Mouse (Mus musculus) hindbrain, postnatal 0 days (tissue): ENCODE data around the gene Tcp11l1. TPM values are rescaled to one million over a fixed set of nuclear protein-coding genes. Genes with fewer than 3 reads are reported as not detected.

ENCODE experiments used
- ATAC-seq: fragments of 200-750 bp; cut with Nextera tagmentation; 2 replicates; pipeline ENCODE4 v1.8.0; 2017; ENCODE audit warnings: mild to moderate bottlenecking, moderate TSS enrichment, moderate library complexity
- DNase-seq: peaks from one replicate; pipeline ENCODE4 v3.0.0-alpha.2; 2015; ENCODE audit warnings: low spot score
- H3K27ac ChIP-seq: fragments of 300-500 bp; sonication (generic); 2 replicates; pipeline ENCODE4 v1.5.1; 2014; ENCODE audit warnings: mild to moderate bottlenecking
- H3K27me3 ChIP-seq: fragments of 300-500 bp; sonication (generic); 2 replicates; pipeline ENCODE4 v1.6.1; 2014; ENCODE audit warnings: low read length, mixed read lengths; ENCODE audit not compliant: insufficient read depth
- H3K36me3 ChIP-seq: fragments of 300-500 bp; sonication (generic); 2 replicates; pipeline ENCODE4 v1.6.1; 2014; ENCODE audit warnings: low read length, mixed read lengths; ENCODE audit not compliant: insufficient read depth
- H3K4me1 ChIP-seq: fragments of 300-500 bp; sonication (generic); 2 replicates; pipeline ENCODE4 v1.6.1; 2014; ENCODE audit warnings: antibody characterized with exemption, low read length, mixed read lengths; ENCODE audit not compliant: insufficient read depth
- H3K4me2 ChIP-seq: fragments of 300-500 bp; sonication (generic); 2 replicates; pipeline ENCODE4 v1.6.1; 2014; ENCODE audit warnings: low read depth, mild to moderate bottlenecking, low read length, moderate library complexity, mixed read lengths
- H3K4me3 ChIP-seq: fragments of 300-500 bp; sonication (generic); 2 replicates; pipeline ENCODE4 v1.5.1; 2014; ENCODE audit warnings: low read length
- H3K9ac ChIP-seq: fragments of 300-500 bp; sonication (generic); replicated peaks from 2 replicates; pipeline ENCODE4 v1.6.1; 2014; ENCODE audit warnings: mild to moderate bottlenecking, low read length, moderate library complexity, mixed read lengths
- H3K9me3 ChIP-seq: fragments of 300-500 bp; sonication (generic); 2 replicates; pipeline ENCODE4 v1.6.1; 2016; ENCODE audit warnings: low read length, mixed read lengths
- CTCF ChIP-seq: IDR thresholded peaks from 2 replicates; pipeline ENCODE4 v1.5.1; 2016; ENCODE audit warnings: antibody characterized with exemption, control low read depth, low read depth
- WGBS: fragments of 180-500 bp; shearing (Covaris S2); extraction: QIAGEN DNeasy Blood & Tissue Kit; methylation state at CpG from one replicate; pipeline ENCODE4 v1.1.7; 2014; 5-methylcytosine and 5-hydroxymethylcytosine counted together
- polyA plus RNA-seq: library from polyadenylated mRNA; unstranded; fragments of >200 nt; fragmentation: Nextera tagmentation; extraction: Ambion mirVana; gene quantifications from 2 replicates; pipeline ENCODE4 v1.2.1, GENCODE M21; 2015
- total RNA-seq: library from RNA; depleted of rRNA; stranded (reverse); fragments of >200 nt; gene quantifications from 2 replicates; pipeline ENCODE4 v1.2.3, GENCODE M21; 2014

Tcp11l1 gene
- total and polyA plus RNA-seq, 2 experiments from 2014 or later = 27.0 to 64.2 TPM

DNA sequence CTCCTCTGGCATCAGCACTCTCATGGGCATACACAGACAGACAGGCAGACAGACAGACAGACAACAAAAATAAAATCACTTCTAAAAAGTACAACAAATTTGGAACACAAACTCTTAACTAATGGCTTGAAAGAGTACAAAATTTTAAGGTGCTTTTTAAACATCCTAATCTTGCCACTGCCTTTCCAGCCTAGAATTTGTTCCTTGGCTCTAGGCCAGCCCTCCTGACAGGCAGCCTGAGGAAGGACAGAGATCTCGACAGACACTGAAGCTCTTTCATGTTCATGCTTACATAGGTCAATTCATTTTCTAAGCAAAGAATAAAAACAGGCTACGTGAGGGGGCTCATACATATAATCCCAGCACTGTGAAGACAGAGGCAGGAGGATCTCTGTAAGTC, 19.4 kb downstream of the Tcp11l1 start:
- Histone ChIP-seq H3K27ac (no peak overlapping the region), H3K4me3 (no peak overlapping the region), H3K9ac (no peak overlapping the region), H3K27me3 (no peaks in the 10 kb centered on the region), H3K36me3 (peaks cover 7% of the 10 kb centered on the region; the same call in 1 of the 2 replicates), H3K4me2 (no peak overlapping the region), H3K9me3 (no peaks in the 10 kb centered on the region), H3K4me1 (no peaks in the 10 kb centered on the region)
- 50% methylated on average over 2 of the region's 2 CpGs for whole genome bisulfite sequencing
- no peak for TF ChIP-seq CTCF
- no peak for ATAC-seq
- DNase-seq = no peak

DNA sequence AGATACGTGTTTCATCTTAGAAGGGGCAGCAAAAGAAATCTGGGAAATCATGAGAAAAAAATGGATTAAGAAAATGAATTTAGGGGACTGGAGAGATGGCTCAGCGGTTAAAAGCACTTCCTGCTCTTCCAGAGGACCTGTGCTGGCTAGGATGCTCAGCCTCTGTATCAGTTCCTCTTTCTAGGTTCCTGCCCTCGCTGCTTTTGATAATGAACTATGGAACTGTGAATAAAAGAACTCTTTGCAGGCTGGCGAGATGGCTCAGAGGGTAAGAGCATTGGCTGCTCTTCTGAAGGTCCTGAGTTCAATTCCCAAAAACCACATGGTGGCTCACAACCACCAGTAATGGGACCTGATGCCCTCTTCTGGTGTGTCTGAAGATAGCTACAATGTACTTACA, 21.2 kb downstream of the Tcp11l1 start:
- TF ChIP-seq CTCF = no peak
- Histone ChIP-seq H3K9me3 (no peaks in the 10 kb centered on the region), H3K4me1 (no peaks in the 10 kb centered on the region), H3K9ac (no peak overlapping the region), H3K27ac (no peak overlapping the region), H3K27me3 (no peaks in the 10 kb centered on the region), H3K4me2 (no peak overlapping the region), H3K36me3 (0 out of 2 replicates have a peak, but pooled peaks cover 4% of the 10 kb centered on the region), H3K4me3 (no peak overlapping the region)
- WGBS = 82% methylated on average over 4 of the region's 4 CpGs
- no peak for DNase-seq
- ATAC-seq = no peak

- peaks cover 12% of the 10 kb centered on the region; the same call in 1 of the 2 replicates for H3K36me3 ChIP-seq
- no peaks in the 10 kb centered on the region for H3K27me3 ChIP-seq
- no peak overlapping the region for H3K4me3 ChIP-seq
- no peaks in the 10 kb centered on the region for H3K9me3 ChIP-seq
- no peak overlapping the region for H3K9ac ChIP-seq
- WGBS = 59% methylated on average over 8 of the region's 8 CpGs
- no peaks in the 10 kb centered on the region for H3K4me1 ChIP-seq
- H3K27ac ChIP-seq = no peak overlapping the region
- no peak overlapping the region for H3K4me2 ChIP-seq
- ATAC-seq (no peak), DNase-seq (no peak)
- TF ChIP-seq CTCF = no peak
Observed at GRCm38 (mm10) chr2:104688724-104689123, 23.2 kb downstream of the Tcp11l1 start.

DNA sequence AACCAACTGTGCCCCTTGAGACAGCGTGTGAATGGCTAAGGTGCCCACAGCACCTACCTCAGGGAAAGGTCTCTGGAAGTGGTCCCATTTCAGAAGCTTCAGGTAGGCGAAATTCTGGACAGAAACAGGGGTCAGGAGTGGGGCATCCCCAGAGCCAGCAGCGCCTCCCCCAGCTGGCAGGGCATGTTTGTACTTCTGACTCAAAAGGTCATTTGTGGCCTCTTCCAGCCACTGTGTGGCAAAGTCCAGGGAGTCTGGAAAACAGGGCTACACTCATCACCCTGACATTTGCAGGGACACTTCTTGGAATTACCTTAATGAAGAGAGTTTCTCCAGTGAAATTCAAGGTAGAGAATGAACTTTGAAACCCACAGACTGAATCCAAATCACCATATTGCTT, 23.6 kb downstream of the Tcp11l1 start:
- Histone ChIP-seq H3K9me3 (no peaks in the 10 kb centered on the region), H3K4me2 (no peak overlapping the region), H3K9ac (no peak overlapping the region), H3K36me3 (peaks cover 15% of the 10 kb centered on the region; the same call in 1 of the 2 replicates), H3K27ac (no peak overlapping the region), H3K27me3 (no peaks in the 10 kb centered on the region), H3K4me3 (no peak overlapping the region), H3K4me1 (no peaks in the 10 kb centered on the region)
- TF ChIP-seq CTCF = no peak
- ATAC-seq (no peak), DNase-seq (no peak)
- WGBS = 94% methylated on average over 3 of the region's 3 CpGs

DNA sequence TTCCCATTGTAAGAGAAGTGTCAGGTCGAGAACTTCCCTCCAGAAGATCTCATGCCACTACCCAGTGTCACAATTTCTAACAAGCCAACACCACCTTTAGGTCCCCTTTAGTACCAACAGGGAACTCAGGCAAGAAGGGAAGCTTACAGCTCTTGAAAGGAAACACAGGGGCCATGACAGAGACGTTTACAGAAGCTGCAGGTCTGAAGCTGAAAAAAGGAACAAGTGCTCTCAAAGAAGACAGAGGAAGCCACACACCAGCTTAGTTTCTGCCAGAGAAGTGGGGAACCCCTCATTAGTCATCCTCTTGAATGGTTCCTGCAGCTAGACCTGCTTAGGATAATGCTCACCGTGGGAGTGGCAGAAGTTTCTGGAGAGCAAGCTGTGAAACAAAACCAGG, 24.7 kb downstream of the Tcp11l1 start:
- ATAC-seq (no peak), DNase-seq (no peak)
- TF ChIP-seq CTCF = no peak
- H3K27me3 ChIP-seq = no peaks in the 10 kb centered on the region
- no peaks in the 10 kb centered on the region for H3K9me3 ChIP-seq
- H3K4me3 ChIP-seq = no peak overlapping the region
- no peak overlapping the region for H3K27ac ChIP-seq
- 69% methylated on average over 3 of the region's 3 CpGs for WGBS
- H3K4me2 ChIP-seq = no peak overlapping the region
- H3K4me1 ChIP-seq = no peaks in the 10 kb centered on the region
- H3K36me3 ChIP-seq = peaks cover 15% of the 10 kb centered on the region; the same call in 1 of the 2 replicates
- no peak overlapping the region for H3K9ac ChIP-seq

DNA sequence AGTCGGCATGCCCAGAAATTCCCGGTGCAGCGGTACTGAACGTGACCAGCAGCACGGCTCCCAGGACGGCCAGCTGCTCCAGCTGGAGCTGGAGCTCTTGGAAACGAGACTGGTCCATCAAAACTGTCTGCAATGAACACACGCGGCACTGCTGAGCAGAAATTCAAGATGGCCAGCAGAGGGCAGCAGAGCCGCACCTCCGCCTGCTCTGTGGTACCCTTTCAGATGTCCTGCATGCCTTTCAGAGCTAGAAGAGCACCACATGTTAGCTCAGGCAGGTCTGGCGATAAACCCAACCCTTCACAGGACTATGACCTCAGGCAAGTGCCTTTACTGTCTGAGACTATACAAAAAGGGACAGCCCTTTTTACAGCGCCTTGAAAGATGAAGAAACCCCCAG, 26.6 kb downstream of the Tcp11l1 start:
- Histone ChIP-seq H3K27ac (no peak overlapping the region), H3K4me1 (no peaks in the 10 kb centered on the region), H3K27me3 (no peaks in the 10 kb centered on the region), H3K9ac (no peak overlapping the region), H3K36me3 (peaks cover 27% of the 10 kb centered on the region; the same call in 1 of the 2 replicates), H3K4me3 (no peak overlapping the region), H3K9me3 (no peaks in the 10 kb centered on the region), H3K4me2 (no peak overlapping the region)
- 7% methylated on average over 13 of the region's 13 CpGs for WGBS
- ATAC-seq (peak; percentile 93), DNase-seq (peak; percentile 91)
- peak; percentile 99 for TF ChIP-seq CTCF

DNA sequence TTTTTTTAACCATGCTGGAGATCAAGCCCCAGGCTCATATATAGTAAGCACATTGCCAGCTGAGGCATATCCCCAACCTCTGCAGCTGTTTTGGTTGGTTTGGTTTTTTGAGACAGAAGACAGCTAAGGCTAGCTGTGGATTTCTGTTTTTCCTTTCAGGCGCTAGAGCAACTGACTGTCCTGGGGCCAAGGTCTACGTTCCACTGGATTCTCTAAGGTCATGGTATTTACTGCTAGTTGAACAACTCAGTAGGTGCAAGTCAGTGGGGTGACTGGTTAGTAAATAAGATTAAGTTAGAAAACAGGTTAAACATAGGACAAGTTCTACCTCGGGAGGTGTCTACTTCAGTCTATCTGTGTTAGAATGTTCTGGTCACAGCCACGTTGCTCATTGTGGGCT, 27.2 kb downstream of the Tcp11l1 start:
- Histone ChIP-seq H3K9me3 (no peaks in the 10 kb centered on the region), H3K4me2 (no peak overlapping the region), H3K27ac (no peak overlapping the region), H3K4me3 (no peak overlapping the region), H3K27me3 (no peaks in the 10 kb centered on the region), H3K36me3 (peaks cover 33% of the 10 kb centered on the region; the same call in 1 of the 2 replicates), H3K4me1 (no peaks in the 10 kb centered on the region), H3K9ac (no peak overlapping the region)
- no peak for TF ChIP-seq CTCF
- ATAC-seq (no peak), DNase-seq (no peak)
- 92% methylated on average over 4 of the region's 4 CpGs for WGBS
